Mouse (Mus musculus) midbrain, embryonic 16.5 days (tissue): ENCODE measurements at regions not wholly inside any gene's neighbourhood (a gene's known extent, or its start where the extent isn't known, plus 50 kb on each side); places are given as distances from the start of the nearest gene placed in this dataset.

Experiments
- ATAC-seq: fragments of 200-750 bp; cut with Nextera tagmentation; 2 replicates; pipeline ENCODE4 v1.8.0; 2017; ENCODE audit warnings: moderate TSS enrichment
- H3K27ac ChIP-seq: fragments of 300-500 bp; sonication (generic); 2 replicates; pipeline ENCODE4 v1.5.1; 2014; ENCODE audit warnings: mild to moderate bottlenecking, low read length, mixed read lengths
- H3K27me3 ChIP-seq: fragments of 300-500 bp; sonication (generic); 2 replicates; pipeline ENCODE4 v1.6.1; 2014; ENCODE audit warnings: low read depth, low read length, mixed read lengths; ENCODE audit not compliant: control insufficient read depth, insufficient read depth
- H3K36me3 ChIP-seq: fragments of 300-500 bp; sonication (generic); 2 replicates; pipeline ENCODE4 v1.6.1; 2014; ENCODE audit warnings: mild to moderate bottlenecking, low read length, moderate library complexity, mixed read lengths; ENCODE audit not compliant: control insufficient read depth, insufficient read depth
- H3K4me1 ChIP-seq: fragments of 300-500 bp; sonication (generic); 2 replicates; pipeline ENCODE4 v1.6.1; 2014; ENCODE audit warnings: mild to moderate bottlenecking, low read length, mixed read lengths; ENCODE audit not compliant: control insufficient read depth, insufficient read depth
- H3K4me2 ChIP-seq: fragments of 300-500 bp; sonication (generic); 2 replicates; pipeline ENCODE4 v1.6.1; 2014; ENCODE audit warnings: mild to moderate bottlenecking, low read length, mixed read lengths
- H3K4me3 ChIP-seq: fragments of 300-500 bp; sonication (generic); 2 replicates; pipeline ENCODE4 v1.5.1; 2014; ENCODE audit warnings: low read depth, mild to moderate bottlenecking, low read length, moderate library complexity, mixed read lengths
- H3K9ac ChIP-seq: fragments of 300-500 bp; sonication (generic); 2 replicates; pipeline ENCODE4 v1.6.1; 2014; ENCODE audit warnings: low read depth, low read length, mixed read lengths
- H3K9me3 ChIP-seq: fragments of 300-500 bp; sonication (generic); replicated peaks from 2 replicates; pipeline ENCODE4 v1.6.1; 2014; ENCODE audit warnings: mild to moderate bottlenecking, low read length, mixed read lengths; ENCODE audit not compliant: control insufficient read depth, poor library complexity, severe bottlenecking
- WGBS: fragments of 180-500 bp; shearing (Covaris S2); extraction: QIAGEN DNeasy Blood & Tissue Kit; methylation state at CpG from one replicate; pipeline ENCODE4 v1.1.7; 2014; 5-methylcytosine and 5-hydroxymethylcytosine counted together

- no peak overlapping the region for H3K4me3 ChIP-seq
- no peak overlapping the region for H3K4me2 ChIP-seq
- no peaks in the 10 kb centered on the region for H3K27me3 ChIP-seq
- no peak for ATAC-seq
- H3K9me3 ChIP-seq = no peaks in the 10 kb centered on the region
- WGBS = 78% methylated on average over 4 of the region's 4 CpGs
- no peak overlapping the region for H3K27ac ChIP-seq
- H3K9ac ChIP-seq = no peak overlapping the region
- no peaks in the 10 kb centered on the region for H3K4me1 ChIP-seq
- H3K36me3 ChIP-seq = no peaks in the 10 kb centered on the region
Observed at GRCm38 (mm10) chr10:98496254-98496653, 418.0 kb upstream of the Atp2b1 start.

- no peak overlapping the region for H3K27ac ChIP-seq
- H3K27me3 ChIP-seq = no peaks in the 10 kb centered on the region
- H3K9me3 ChIP-seq = no peaks in the 10 kb centered on the region
- H3K4me2 ChIP-seq = no peak overlapping the region
- H3K36me3 ChIP-seq = no peaks in the 10 kb centered on the region
- WGBS = 85% methylated on average over 4 of the region's 4 CpGs
- ATAC-seq = no peak
- no peaks in the 10 kb centered on the region for H3K4me1 ChIP-seq
- no peak overlapping the region for H3K9ac ChIP-seq
- H3K4me3 ChIP-seq = no peak overlapping the region
Observed at GRCm38 (mm10) chr10:98500315-98500714, 413.9 kb upstream of the Atp2b1 start.

GRCm38 (mm10) chr10:98501566-98501965 lies 412.6 kb upstream of the Atp2b1 start:
- H3K27me3 ChIP-seq = no peaks in the 10 kb centered on the region
- no peak overlapping the region for H3K27ac ChIP-seq
- no peaks in the 10 kb centered on the region for H3K4me1 ChIP-seq
- H3K9me3 ChIP-seq = no peaks in the 10 kb centered on the region
- no peak overlapping the region for H3K4me2 ChIP-seq
- no peaks in the 10 kb centered on the region for H3K36me3 ChIP-seq
- no peak overlapping the region for H3K9ac ChIP-seq
- ATAC-seq = no peak
- no peak overlapping the region for H3K4me3 ChIP-seq
- 73% methylated on average over 5 of the region's 5 CpGs for WGBS

GRCm38 (mm10) chr10:98504524-98504923 lies 409.7 kb upstream of the Atp2b1 start:
- Histone ChIP-seq H3K27ac (no peak overlapping the region), H3K36me3 (no peaks in the 10 kb centered on the region), H3K9ac (no peak overlapping the region), H3K4me2 (no peak overlapping the region), H3K4me3 (no peak overlapping the region), H3K9me3 (no peaks in the 10 kb centered on the region), H3K4me1 (no peaks in the 10 kb centered on the region), H3K27me3 (no peaks in the 10 kb centered on the region)
- ATAC-seq = no peak
- 81% methylated on average over 3 of the region's 3 CpGs for WGBS

- no peaks in the 10 kb centered on the region for H3K36me3 ChIP-seq
- no peak for ATAC-seq
Observed at GRCm38 (mm10) chr10:98508515-98509143, 405.6 kb upstream of the Atp2b1 start.

GRCm38 (mm10) chr10:98514836-98515235 lies 399.4 kb upstream of the Atp2b1 start:
- 85% methylated on average over 1 of the region's 1 CpGs for WGBS
- no peak for ATAC-seq
- no peak overlapping the region for H3K4me3 ChIP-seq
- no peak overlapping the region for H3K4me2 ChIP-seq
- H3K4me1 ChIP-seq = no peaks in the 10 kb centered on the region
- no peaks in the 10 kb centered on the region for H3K27me3 ChIP-seq
- no peak overlapping the region for H3K27ac ChIP-seq
- H3K9me3 ChIP-seq = no peaks in the 10 kb centered on the region
- no peaks in the 10 kb centered on the region for H3K36me3 ChIP-seq
- no peak overlapping the region for H3K9ac ChIP-seq

More at GRCm38 (mm10) chr10:98508515-98509143, 405.6 kb upstream of the Atp2b1 start:
- Histone ChIP-seq H3K4me3 (no peak overlapping the region), H3K9ac (no peak overlapping the region), H3K27ac (no peak overlapping the region), H3K4me1 (no peaks in the 10 kb centered on the region), H3K9me3 (no peaks in the 10 kb centered on the region), H3K4me2 (no peak overlapping the region), H3K27me3 (no peaks in the 10 kb centered on the region)
- WGBS = 33% methylated on average over 5 of the region's 5 CpGs

- Histone ChIP-seq H3K9me3 (no peaks in the 10 kb centered on the region), H3K27ac (no peak overlapping the region), H3K27me3 (no peaks in the 10 kb centered on the region), H3K9ac (no peak overlapping the region), H3K4me1 (no peaks in the 10 kb centered on the region), H3K36me3 (no peaks in the 10 kb centered on the region), H3K4me2 (no peak overlapping the region), H3K4me3 (no peak overlapping the region)
- WGBS = 85% methylated on average over 2 of the region's 2 CpGs
- no peak for ATAC-seq
Observed at GRCm38 (mm10) chr10:98517609-98518008, 396.6 kb upstream of the Atp2b1 start.

GRCm38 (mm10) chr10:98529565-98529964 lies 384.6 kb upstream of the Atp2b1 start:
- no peak overlapping the region for H3K27ac ChIP-seq
- H3K9ac ChIP-seq = no peak overlapping the region
- no peaks in the 10 kb centered on the region for H3K9me3 ChIP-seq
- no peaks in the 10 kb centered on the region for H3K36me3 ChIP-seq
- no peaks in the 10 kb centered on the region for H3K4me1 ChIP-seq
- WGBS = 78% methylated on average over 4 of the region's 4 CpGs
- no peak overlapping the region for H3K4me2 ChIP-seq
- H3K27me3 ChIP-seq = no peaks in the 10 kb centered on the region
- ATAC-seq = no peak
- no peak overlapping the region for H3K4me3 ChIP-seq

- no peak overlapping the region for H3K27ac ChIP-seq
- no peak for ATAC-seq
- H3K4me1 ChIP-seq = no peaks in the 10 kb centered on the region
- H3K4me3 ChIP-seq = no peak overlapping the region
- no peaks in the 10 kb centered on the region for H3K9me3 ChIP-seq
- H3K27me3 ChIP-seq = no peaks in the 10 kb centered on the region
- no peak overlapping the region for H3K4me2 ChIP-seq
- H3K36me3 ChIP-seq = no peaks in the 10 kb centered on the region
- H3K9ac ChIP-seq = no peak overlapping the region
- WGBS = 89% methylated on average over 4 of the region's 4 CpGs
Observed at GRCm38 (mm10) chr10:98531425-98531824, 382.8 kb upstream of the Atp2b1 start.
